Mouse (Mus musculus) thymus, adult 2 months (tissue): Measurements from ENCODE around the gene Camsap1. TPM values are rescaled to one million over a fixed set of nuclear protein-coding genes. Genes with fewer than 3 reads are reported as not detected.

Source experiments
- DNase-seq: peaks from one replicate; pipeline ENCODE4 v3.0.0; 2021
- H3K27ac ChIP-seq: fragments of 200-500 bp; 2 replicates; pipeline ENCODE4 v1.5.1; 2012; ENCODE audit warnings: low read length, control low read depth; ENCODE audit not compliant: control insufficient read depth, insufficient read depth
- H3K27me3 ChIP-seq: fragments of 200-500 bp; 2 replicates; pipeline ENCODE4 v1.6.1; 2012; ENCODE audit warnings: mild to moderate bottlenecking, low read length, moderate library complexity, mixed read lengths; ENCODE audit not compliant: control insufficient read depth, insufficient read depth
- H3K36me3 ChIP-seq: fragments of 200-500 bp; 2 replicates; pipeline ENCODE4 v1.6.1; 2012; ENCODE audit warnings: mild to moderate bottlenecking, low read length, moderate library complexity; ENCODE audit not compliant: control insufficient read depth, insufficient read depth
- H3K4me1 ChIP-seq: fragments of 200-500 bp; replicated peaks from 2 replicates; pipeline ENCODE4 v1.6.1; 2012; ENCODE audit warnings: low read length; ENCODE audit not compliant: control insufficient read depth, insufficient read depth
- H3K4me3 ChIP-seq: fragments of 200-500 bp; 2 replicates; pipeline ENCODE4 v1.5.1; 2012; ENCODE audit warnings: mild to moderate bottlenecking, low read length, control low read depth, moderate library complexity; ENCODE audit not compliant: control insufficient read depth, insufficient read depth
- CTCF ChIP-seq: fragments of 200-500 bp; IDR thresholded peaks from 2 replicates; pipeline ENCODE4 v1.5.1; 2012; ENCODE audit warnings: mild to moderate bottlenecking, control low read depth, low read length, moderate library complexity, borderline replicate concordance; ENCODE audit not compliant: control insufficient read depth, poor library complexity, insufficient read depth; ENCODE audit errors: extremely low read depth
- POLR2A ChIP-seq: fragments of 200-500 bp; IDR thresholded peaks from 2 replicates; pipeline ENCODE4 v1.6.1; 2012; ENCODE audit warnings: mild to moderate bottlenecking, low read length, control low read depth, moderate library complexity; ENCODE audit not compliant: control insufficient read depth, poor library complexity, insufficient read depth; ENCODE audit errors: extremely low read depth
- WGBS: fragments of 180-500 bp; shearing (Covaris S2); methylation state at CpG from one replicate; pipeline ENCODE4 v1.1.7; 2018; 5-methylcytosine and 5-hydroxymethylcytosine counted together
- polyA plus RNA-seq: library from polyadenylated mRNA; depleted of rRNA; stranded (reverse); fragments of >200 nt; gene quantifications from 2 replicates; pipeline ENCODE4 v1.2.3, GENCODE M21; 2012

Camsap1 gene
- polyA plus RNA-seq, 1 experiment, result 20.7 TPM

GRCm38 (mm10) chr2:25909872-25910271 lies 73.2 kb downstream of the Camsap1 start:
- Histone ChIP-seq H3K4me1 (peaks cover 9% of the 10 kb centered on the region), H3K36me3 (no peaks in the 10 kb centered on the region), H3K27me3 (no peaks in the 10 kb centered on the region), H3K4me3 (no peak overlapping the region), H3K27ac (no peak overlapping the region)
- WGBS, result 94% methylated on average over 12 of the region's 12 CpGs
- no peak for TF ChIP-seq POLR2A
- no peak for TF ChIP-seq CTCF
- DNase-seq, result no peak

DNA sequence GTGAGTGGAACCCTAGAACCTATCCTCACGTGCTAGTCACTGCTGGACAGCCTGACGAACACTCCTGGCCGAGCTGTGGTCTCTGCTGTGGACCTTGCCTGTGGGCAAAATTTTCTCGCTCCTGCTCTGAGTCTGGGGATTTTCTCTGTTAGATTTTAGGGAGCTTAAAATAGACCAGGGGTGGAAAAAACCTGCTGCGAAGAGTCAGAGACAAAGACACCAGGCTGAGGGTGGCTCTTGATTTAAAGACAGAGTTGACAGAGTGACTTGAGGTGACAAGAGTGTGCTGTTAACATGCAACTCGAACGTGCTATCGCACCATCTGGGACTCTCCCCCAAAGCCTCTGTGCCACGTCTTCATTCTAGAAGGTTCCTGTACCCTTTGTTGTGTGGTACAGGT lies 84.1 kb downstream of the Camsap1 start:
- no peaks in the 10 kb centered on the region for H3K4me1 ChIP-seq
- TF ChIP-seq CTCF, result no peak
- H3K27me3 ChIP-seq, result no peaks in the 10 kb centered on the region
- no peak overlapping the region for H3K27ac ChIP-seq
- no peaks in the 10 kb centered on the region for H3K36me3 ChIP-seq
- WGBS, result 90% methylated on average over 9 of the region's 9 CpGs
- no peak overlapping the region for H3K4me3 ChIP-seq
- no peak for DNase-seq

DNA sequence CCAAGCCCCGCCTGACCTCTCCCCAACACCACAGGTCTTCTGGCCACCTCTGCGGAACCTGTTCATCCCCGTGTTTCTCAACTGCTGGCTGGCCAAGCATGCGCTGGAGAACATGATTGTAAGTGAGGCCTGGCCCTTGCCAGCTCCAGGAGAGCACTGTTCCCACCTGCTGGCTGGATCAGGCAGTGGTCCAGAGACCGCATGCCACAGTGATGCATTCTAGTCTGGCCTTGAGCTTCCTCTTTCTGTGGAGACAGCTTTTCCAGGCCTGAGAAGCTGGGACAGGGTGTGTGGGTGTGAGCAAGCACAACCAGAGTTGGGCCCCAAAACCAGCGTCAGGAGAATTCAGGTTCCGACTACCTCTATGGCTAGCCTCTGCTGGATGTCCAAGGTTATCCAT lies 90.6 kb downstream of the Camsap1 start:
- no peaks in the 10 kb centered on the region for H3K27me3 ChIP-seq
- 24% methylated on average over 7 of the region's 7 CpGs for whole genome bisulfite sequencing
- no peak for DNase-seq
- H3K4me3 ChIP-seq, result no peak overlapping the region
- H3K27ac ChIP-seq, result no peak overlapping the region
- H3K36me3 ChIP-seq, result no peaks in the 10 kb centered on the region
- H3K4me1 ChIP-seq, result no peaks in the 10 kb centered on the region
- TF ChIP-seq POLR2A (no peak), CTCF (no peak)

DNA sequence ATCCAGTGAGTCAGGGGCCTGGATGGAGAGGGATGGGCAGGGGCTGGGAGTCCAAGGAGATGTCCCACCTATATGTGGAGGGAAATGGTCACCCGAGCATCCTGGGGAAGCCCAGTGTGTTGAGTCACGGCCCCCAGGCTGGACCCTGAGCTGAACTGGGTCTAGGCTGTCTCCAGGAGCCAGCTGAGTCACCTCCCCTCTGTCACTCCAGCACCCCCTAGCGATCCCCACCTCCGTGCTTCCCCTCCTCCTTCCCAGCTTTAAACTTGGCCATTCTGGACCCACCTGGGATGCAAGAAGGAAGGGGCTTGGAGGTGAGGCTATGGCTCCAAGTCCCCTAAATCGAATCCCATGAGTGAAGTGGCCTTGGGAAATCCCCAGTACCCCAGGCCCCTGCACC lies 94.9 kb downstream of the Camsap1 start:
- Histone ChIP-seq H3K27me3 (no peaks in the 10 kb centered on the region), H3K4me3 (no peak overlapping the region), H3K36me3 (no peaks in the 10 kb centered on the region), H3K4me1 (no peaks in the 10 kb centered on the region), H3K27ac (no peak overlapping the region)
- TF ChIP-seq CTCF, result no peak
- TF ChIP-seq POLR2A, result no peak
- peak; percentile 20 for DNase-seq
- 74% methylated on average over 5 of the region's 5 CpGs for WGBS

- 89% methylated on average over 8 of the region's 8 CpGs for WGBS
- DNase-seq, result no peak
- Histone ChIP-seq H3K27ac (no peak overlapping the region), H3K27me3 (no peaks in the 10 kb centered on the region), H3K36me3 (no peaks in the 10 kb centered on the region), H3K4me3 (no peak overlapping the region), H3K4me1 (no peaks in the 10 kb centered on the region)
- TF ChIP-seq POLR2A (no peak), CTCF (no peak)
These were observed 95.9 kb downstream of the Camsap1 start for GRCm38 (mm10) chr2:25887226-25887625.

DNA sequence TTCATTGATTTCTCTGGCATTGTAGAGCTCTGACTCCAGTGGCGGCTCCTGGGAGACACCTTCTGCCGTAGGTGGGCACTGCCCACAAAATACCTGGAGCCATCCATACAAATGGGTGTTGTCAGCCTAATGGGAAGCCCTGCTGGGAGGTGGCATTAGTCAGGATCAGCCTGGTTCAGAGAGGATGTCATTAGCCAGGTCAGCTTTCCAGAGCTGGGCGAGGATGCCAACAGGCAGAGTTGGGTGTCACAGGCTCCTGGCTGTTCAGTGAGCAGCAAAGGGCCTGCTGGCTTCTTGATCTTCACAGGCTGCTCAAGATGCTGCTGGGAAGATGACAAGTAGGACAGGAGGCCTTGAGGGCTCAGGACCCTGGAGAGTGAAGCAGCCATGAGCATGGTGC lies 98.3 kb downstream of the Camsap1 start:
- Histone ChIP-seq H3K4me3 (no peak overlapping the region), H3K36me3 (no peaks in the 10 kb centered on the region), H3K4me1 (no peaks in the 10 kb centered on the region), H3K27me3 (no peaks in the 10 kb centered on the region), H3K27ac (no peak overlapping the region)
- 93% methylated on average over 3 of the region's 3 CpGs for WGBS
- DNase-seq, result no peak
- TF ChIP-seq POLR2A (no peak), CTCF (no peak)

DNA sequence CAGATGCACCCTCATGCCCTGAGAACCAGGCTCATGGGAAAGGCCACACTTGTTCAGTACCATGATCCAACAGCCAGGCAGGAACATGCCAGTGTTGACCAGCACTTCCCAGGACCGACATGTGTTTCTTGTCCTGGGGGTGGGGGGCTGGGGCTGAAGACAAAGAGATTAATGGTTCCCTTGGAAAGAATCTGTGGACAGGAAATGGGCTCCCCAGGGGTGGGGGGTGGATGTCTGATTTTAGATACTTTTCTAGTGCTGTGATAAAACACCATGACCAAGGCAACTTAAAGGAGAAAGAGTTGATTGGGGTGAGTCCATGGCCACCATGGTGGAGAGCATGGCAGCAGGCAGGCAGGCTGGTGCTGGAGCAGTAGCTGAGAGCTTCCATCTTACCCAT lies 100.8 kb downstream of the Camsap1 start:
- Histone ChIP-seq H3K36me3 (no peaks in the 10 kb centered on the region), H3K27me3 (peaks cover 8% of the 10 kb centered on the region; the same call in 1 of the 2 replicates), H3K4me3 (no peak overlapping the region), H3K4me1 (no peaks in the 10 kb centered on the region), H3K27ac (no peak overlapping the region)
- 70% methylated on average over 1 of the region's 1 CpGs for WGBS
- TF ChIP-seq CTCF (no peak), POLR2A (no peak)
- no peak for DNase-seq

GRCm38 (mm10) chr2:25879061-25879460 lies 104.0 kb downstream of the Camsap1 start:
- Histone ChIP-seq H3K27ac (no peak overlapping the region), H3K4me1 (no peaks in the 10 kb centered on the region), H3K36me3 (no peaks in the 10 kb centered on the region), H3K4me3 (no peak overlapping the region), H3K27me3 (peaks cover 8% of the 10 kb centered on the region; the same call in 1 of the 2 replicates)
- no peak for TF ChIP-seq POLR2A
- no peak for TF ChIP-seq CTCF
- 28% methylated on average over 4 of the region's 4 CpGs for WGBS
- no peak for DNase-seq
